9 mouse cellular contexts compared by ENCODE assay signal in the genomic region with DNA sequence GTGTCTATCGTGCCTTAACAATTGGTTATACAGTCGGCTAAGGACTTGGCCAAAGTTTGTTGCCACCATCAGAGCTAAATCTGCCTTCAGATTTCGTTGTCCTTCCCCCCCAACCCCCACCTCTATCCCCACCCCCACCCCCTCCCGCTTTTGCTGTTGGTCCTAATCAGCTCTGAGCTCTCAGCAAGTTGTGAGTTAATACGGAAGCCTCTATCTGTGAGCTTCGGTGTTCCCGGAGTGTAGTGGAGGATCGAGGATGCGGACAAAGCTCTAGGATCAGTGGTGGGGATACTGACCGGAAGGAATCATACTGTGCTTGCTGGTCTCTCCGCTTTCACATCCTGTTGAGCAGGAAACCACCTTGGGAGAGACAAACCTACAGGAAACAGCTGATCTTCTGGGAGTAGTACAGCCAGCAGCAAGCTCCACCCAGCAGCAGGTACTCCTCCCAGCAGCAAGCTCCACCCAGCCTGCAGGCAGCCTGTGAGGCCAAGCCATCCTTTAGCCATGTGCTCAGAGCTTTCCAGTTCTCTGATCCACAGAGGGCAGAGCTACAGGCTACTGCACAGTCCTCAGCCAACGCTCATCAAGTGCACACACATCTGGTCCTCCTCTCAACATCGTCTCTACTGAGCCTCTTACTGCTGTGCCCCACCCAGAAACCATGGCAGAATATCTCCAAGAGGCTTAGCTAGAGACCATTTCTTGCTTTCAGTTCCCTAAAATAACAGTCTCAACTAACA. TPM values are rescaled to one million over a fixed set of nuclear protein-coding genes. Genes with fewer than 3 reads are reported as not detected.
A peak's percentile ranks its signal among the peaks of the same experiment; 100 is the strongest.
DNase-seq lines count a peak whose midpoint lies in the region; ATAC-seq and TF ChIP-seq lines count a peak whose summit lies in the region.
"Had no signal": no experiment of that assay in that cellular context is flagged by ENCODE, and none has a peak within 500 bp of the region (broad histone marks: within the 10 kb centered on the region; RNA-seq: fewer than 3 reads in every experiment).

No protein-coding gene starts in this region.

- H3K4me2 ChIP-seq in liver, postnatal 0 days (ENCODE audit: low read depth, low read length): peak overlapping the region; percentile 68

- H3K9ac ChIP-seq in liver, postnatal 0 days (replicated peaks): peak overlapping the region; percentile 34; the same call in 1 of the 2 replicates

- no peaks in the 10 kb centered on the region for H3K27me3 ChIP-seq in liver, postnatal 0 days (ENCODE audit: insufficient read depth, low read length)

- no peaks in the 10 kb centered on the region for H3K36me3 ChIP-seq in liver, postnatal 0 days (replicated peaks; ENCODE audit: insufficient read depth, low read length)

- peaks cover 4% of the 10 kb centered on the region; the same call in 1 of the 2 replicates for H3K4me1 ChIP-seq in liver, postnatal 0 days (ENCODE audit: insufficient read depth)

- ATAC-seq in liver, postnatal 0 days: peak; percentile 91

- intact Hi-C loops in heart, postnatal 10 days (cut with DNase I): loop anchor here (5.0 kb wide), 1 partner anchor 79 kb away; no protein-coding TSS in a partner anchor

- DNase-seq in adrenal gland, postnatal 14 days: peak; percentile 32
- no peak for DNase-seq in adrenal gland, adult 18-20 months (ENCODE audit: low spot score in 2 of 2)
- peak; percentile 17 for DNase-seq in embryo, embryonic 10.5 days (ENCODE audit: low spot score)
- peak; percentile 33 to 53 for DNase-seq in heart, postnatal 10 days
- DNase-seq in liver, postnatal 0 days: peak; percentile 65
- DNase-seq in spleen, postnatal 4 days (ENCODE audit: low spot score in 2 of 2): peak; percentile 63 to 79
- no peak for DNase-seq in layer of hippocampus, adult 9-10 months (ENCODE audit: low spot score)
- no peak for DNase-seq in right cerebral cortex, postnatal 36 days (ENCODE audit: low spot score in 2 of 2)

- no peaks in the 10 kb centered on the region for H3K9me3 ChIP-seq in liver, postnatal 0 days (ENCODE audit: low read length)

- no peak; the same call in 1 of the 2 replicates for TF ChIP-seq EP300 in liver, postnatal 0 days (IDR thresholded peaks at IDR 0.05; ENCODE audit: low read depth)

- peak overlapping the region; percentile 44 for H3K4me3 ChIP-seq in liver, postnatal 0 days (ENCODE audit: low read depth, low read length)

- TF ChIP-seq CTCF in liver, postnatal 0 days (IDR thresholded peaks at IDR 0.05; ENCODE audit: low read depth): no peak

- peak overlapping the region; percentile 59 for H3K27ac ChIP-seq in liver, postnatal 0 days (ENCODE audit: low read depth)

- WGBS in liver, postnatal 0 days (ENCODE audit: insufficient replicate concordance): 27% methylated on average over 13 of the region's 13 CpGs

RNA-seq across cellular contexts. Expression of gene Dpp4, which starts 28.9 kb away (rescaled TPM):
- total RNA-seq in adrenal gland, postnatal 14 days (2021): 9.0 and 12.4 TPM in 2 replicates
- 1 to 10 TPM; 2.0 to 4.4 TPM for total RNA-seq in adrenal gland, adult 18-20 months (2021)
- 1 to 10 TPM; 5.1 to 8.7 TPM for total RNA-seq in heart, postnatal 10 days (2021)
- 8.0 and 9.0 TPM in 2 replicates for polyA plus RNA-seq in liver, postnatal 0 days (2015; fragmentation: Nextera tagmentation; extraction: Ambion mirVana)
- polyA plus RNA-seq: C2C12 had no signal

RNA-seq across cellular contexts. Expression of gene Gcg, which starts 42.5 kb away (rescaled TPM):
- not detected in 2 replicates for total RNA-seq in adrenal gland, postnatal 14 days (2021)
- not detected for total RNA-seq in adrenal gland, adult 18-20 months (2021)
- not detected for total RNA-seq in heart, postnatal 10 days (2021)
- not detected in 2 replicates for polyA plus RNA-seq in liver, postnatal 0 days (2015; fragmentation: Nextera tagmentation; extraction: Ambion mirVana)
- polyA plus RNA-seq: C2C12 had no signal

Comparison
In these comparisons a context has a peak if more than half of its experiments do, and no peak if none do; other contexts are left out.
1. DNase-seq: peak in adrenal gland, postnatal 14 days (single experiment), embryo, embryonic 10.5 days (single experiment), heart, postnatal 10 days (2 of 2), liver, postnatal 0 days (single experiment) and spleen, postnatal 4 days (2 of 2); none in adrenal gland, adult 18-20 months (0 of 2), layer of hippocampus, adult 9-10 months (single experiment) and right cerebral cortex, postnatal 36 days (0 of 2).